Mouse (Mus musculus) kidney, postnatal 4 days (tissue): ENCODE measurements at regions not wholly inside any gene's neighbourhood (a gene's known extent, or its start where the extent isn't known, plus 50 kb on each side); places are given as distances from the start of the nearest gene placed in this dataset.

Experiments used
- DNase-seq, 2 experiments: peaks; one replicate each; pipeline ENCODE4 v3.0.0; 2021; ENCODE audit warnings: mixed read lengths in 2 of 2

DNA sequence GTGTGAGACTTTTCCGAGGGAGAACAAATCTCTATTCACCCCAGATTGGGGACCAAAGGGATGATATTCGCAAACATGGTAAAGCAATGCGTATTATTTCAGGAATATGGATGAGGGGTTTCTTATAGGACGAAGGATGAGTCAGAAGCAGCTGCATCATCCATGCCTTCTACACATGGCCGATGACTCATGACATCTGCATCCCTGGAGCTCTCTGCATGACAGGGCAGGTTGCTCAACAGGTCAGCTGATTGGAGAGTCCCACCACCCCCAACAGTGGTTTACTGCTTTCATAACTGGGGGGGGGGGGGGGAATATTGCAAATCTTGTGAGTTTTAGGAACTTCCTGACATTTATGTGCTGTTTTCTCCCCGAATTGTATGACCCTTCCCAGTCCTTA is 50.3 kb upstream of the Pias1 start:
- no peak for DNase-seq
